Mouse (Mus musculus) limb, embryonic 13.5 days (tissue): ENCODE data around the gene Myl6b. TPM values are rescaled to one million over a fixed set of nuclear protein-coding genes. Genes with fewer than 3 reads are reported as not detected.

Experiments
- ATAC-seq: fragments of 200-750 bp; cut with Nextera tagmentation; 2 replicates; pipeline ENCODE4 v1.8.0; 2017; ENCODE audit warnings: low read depth, moderate number of reproducible peaks, moderate TSS enrichment; ENCODE audit not compliant: low FRiP score
- H3K27ac ChIP-seq: fragments of 300-500 bp; sonication (generic); 2 replicates; pipeline ENCODE4 v1.5.1; 2015; ENCODE audit warnings: inconsistent platforms, mild to moderate bottlenecking, moderate library complexity
- H3K27me3 ChIP-seq: fragments of 300-500 bp; sonication (generic); 2 replicates; pipeline ENCODE4 v1.6.1; 2015; ENCODE audit warnings: mild to moderate bottlenecking, inconsistent platforms
- H3K36me3 ChIP-seq: fragments of 300-500 bp; sonication (generic); 2 replicates; pipeline ENCODE4 v1.6.1; 2015; ENCODE audit warnings: inconsistent platforms, mild to moderate bottlenecking, moderate library complexity
- H3K4me1 ChIP-seq: fragments of 300-500 bp; sonication (generic); 2 replicates; pipeline ENCODE4 v1.6.1; 2015; ENCODE audit warnings: inconsistent platforms
- H3K4me2 ChIP-seq: fragments of 300-500 bp; sonication (generic); replicated peaks from 2 replicates; pipeline ENCODE4 v1.6.1; 2015; ENCODE audit warnings: inconsistent platforms, mild to moderate bottlenecking, moderate library complexity
- H3K4me3 ChIP-seq: fragments of 300-500 bp; sonication (generic); 2 replicates; pipeline ENCODE4 v1.5.1; 2015; ENCODE audit warnings: moderate library complexity, mild to moderate bottlenecking, inconsistent platforms
- H3K9ac ChIP-seq: fragments of 300-500 bp; sonication (generic); 2 replicates; pipeline ENCODE4 v1.6.1; 2015; ENCODE audit warnings: mild to moderate bottlenecking, inconsistent platforms
- H3K9me3 ChIP-seq: fragments of 300-500 bp; sonication (generic); 2 replicates; pipeline ENCODE4 v1.6.1; 2016; ENCODE audit warnings: inconsistent platforms
- WGBS: fragments of 180-500 bp; shearing (Covaris S2); methylation state at CpG from one replicate; pipeline ENCODE4 v1.1.7; 2015; 5-methylcytosine and 5-hydroxymethylcytosine counted together
- polyA plus RNA-seq: library from polyadenylated mRNA; unstranded; fragments of >200 nt; fragmentation: Nextera tagmentation; extraction: Ambion mirVana; gene quantifications from 2 replicates; pipeline ENCODE4 v1.2.1, GENCODE M21; 2015

Gene Myl6b
- polyA plus RNA-seq: 4.7 and 5.0 TPM in 2 replicates

- H3K27ac ChIP-seq: peak within 1 kb of the TSS; percentile 89
- H3K4me3 ChIP-seq: peak within 1 kb of the TSS; percentile 59
- peak within 1 kb of the TSS; percentile 77 for H3K4me2 ChIP-seq
- peaks cover 24% of the 10 kb centered on the region for H3K4me1 ChIP-seq
- no peaks in the 10 kb centered on the region for H3K27me3 ChIP-seq
- peak; percentile 83 for ATAC-seq
- under 1% methylated on average over 27 of the region's 27 CpGs for WGBS
- no peaks in the 10 kb centered on the region for H3K9me3 ChIP-seq
- peak within 1 kb of the TSS; percentile 66 for H3K9ac ChIP-seq
- H3K36me3 ChIP-seq: no peaks in the 10 kb centered on the region
Measured at GRCm38 (mm10) chr10:128498590-128498989, at the start of gene Myl6b. Gene Myl6b (minus strand): TSS chr10:128498685.

DNA sequence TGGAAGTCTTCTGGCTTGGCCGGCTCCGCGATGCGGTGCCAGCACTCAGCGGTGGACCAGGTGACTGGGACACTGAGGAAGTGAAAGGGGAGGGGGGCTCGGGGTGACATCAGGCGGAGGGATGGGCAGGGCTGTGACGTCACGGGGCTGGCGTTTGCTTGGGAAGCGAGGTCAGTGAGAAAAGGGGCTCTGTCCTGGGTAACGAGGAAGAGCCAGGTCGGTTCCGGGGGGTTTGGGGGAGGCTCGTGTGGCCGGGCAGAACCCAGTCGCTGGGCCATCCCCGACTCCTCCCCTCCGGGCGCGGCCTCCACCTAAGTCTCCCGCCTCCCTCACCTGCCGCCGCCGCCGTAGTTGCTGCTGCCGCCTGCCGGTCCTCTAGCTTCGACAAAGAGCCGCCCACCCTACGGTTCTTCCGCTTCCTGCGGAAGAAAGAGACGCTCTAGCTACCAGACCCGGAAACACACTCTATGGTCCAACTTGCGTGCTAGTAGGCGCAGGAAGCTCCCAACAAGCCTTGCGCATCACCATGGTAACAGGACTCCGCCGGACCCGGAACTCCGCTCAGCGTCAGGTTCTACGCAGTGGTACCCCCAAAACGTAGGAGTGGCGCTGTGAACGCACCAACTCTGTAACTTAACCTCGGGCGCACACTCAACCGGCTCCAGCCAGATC is 49.0 kb upstream of the Myl6b start, which contains the start of gene Zc3h10:
Gene Zc3h10 (minus strand): TSS at position 414 of the 672 bp plus-strand sequence.
- H3K27me3 ChIP-seq: no peaks in the 10 kb centered on the region
- H3K4me2 ChIP-seq: peak within 1 kb of the TSS; percentile 87
- H3K27ac ChIP-seq: peak within 1 kb of the TSS; percentile 99
- under 1% methylated on average over 45 of the region's 50 CpGs for WGBS
- H3K9ac ChIP-seq: peak within 1 kb of the TSS; percentile 96
- H3K4me1 ChIP-seq: peaks cover 16% of the 10 kb centered on the region
- ATAC-seq: peak; percentile 91
- H3K4me3 ChIP-seq: peak within 1 kb of the TSS; percentile 81
- peaks cover 31% of the 10 kb centered on the region for H3K36me3 ChIP-seq
- H3K9me3 ChIP-seq: no peaks in the 10 kb centered on the region

DNA sequence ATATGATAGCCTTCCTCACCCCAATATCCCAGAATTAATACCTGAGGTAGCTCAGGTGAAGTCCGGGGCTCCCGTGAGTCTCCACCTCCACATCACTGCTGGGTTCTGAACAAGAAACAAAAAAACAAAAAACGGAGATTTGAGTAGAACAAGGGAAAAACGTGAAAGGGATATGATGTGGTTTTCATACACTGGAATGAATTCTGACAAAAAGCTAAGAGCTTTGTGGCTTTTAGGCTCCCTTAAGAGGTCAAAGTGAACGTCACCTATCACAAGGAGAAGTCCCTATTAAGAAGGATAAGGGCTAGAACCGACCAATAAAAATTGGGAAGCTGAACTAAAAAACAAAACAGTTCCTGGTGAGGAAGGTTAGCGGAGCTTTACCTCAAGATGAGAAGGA is 48.3 kb upstream of the Myl6b start:
- no peak for ATAC-seq
- 29% methylated on average over 7 of the region's 7 CpGs for WGBS
- H3K36me3 ChIP-seq: peaks cover 38% of the 10 kb centered on the region

DNA sequence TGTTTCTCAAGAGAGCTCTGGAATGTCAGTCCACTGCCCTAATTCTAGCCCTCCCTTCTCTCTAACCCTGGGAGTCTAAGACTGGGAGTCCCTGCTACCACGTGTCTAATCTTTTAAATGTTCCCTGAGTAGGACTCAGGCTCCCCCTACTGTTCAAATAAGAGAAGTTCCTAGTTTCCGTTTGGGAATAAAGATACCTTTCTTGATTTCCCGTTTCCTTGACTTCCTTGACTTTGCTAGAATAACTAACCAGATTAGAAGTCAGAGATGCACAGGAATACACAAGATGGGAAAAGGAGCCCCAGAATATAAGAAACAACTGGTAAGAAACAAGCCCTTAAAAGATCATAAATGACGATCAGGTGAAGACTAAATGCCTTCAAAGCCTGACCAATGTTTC is 47.9 kb upstream of the Myl6b start:
- Histone ChIP-seq H3K9ac (peak overlapping the region; percentile 76), H3K4me2 (peak overlapping the region; percentile 87), H3K9me3 (no peaks in the 10 kb centered on the region), H3K4me3 (peak overlapping the region; percentile 81), H3K27me3 (no peaks in the 10 kb centered on the region), H3K36me3 (peaks cover 40% of the 10 kb centered on the region), H3K4me1 (peaks cover 16% of the 10 kb centered on the region), H3K27ac (no peak overlapping the region)
- WGBS: 12% methylated on average over 4 of the region's 4 CpGs
- ATAC-seq: no peak

More for the DNA sequence above, 48.3 kb upstream of the Myl6b start:
- peak overlapping the region; percentile 81 for H3K4me3 ChIP-seq
- H3K9ac ChIP-seq: peak overlapping the region; percentile 76
- no peaks in the 10 kb centered on the region for H3K9me3 ChIP-seq
- H3K27ac ChIP-seq: peak overlapping the region; percentile 86
- peaks cover 16% of the 10 kb centered on the region for H3K4me1 ChIP-seq
- peak overlapping the region; percentile 87 for H3K4me2 ChIP-seq
- no peaks in the 10 kb centered on the region for H3K27me3 ChIP-seq

GRCm38 (mm10) chr10:128545570-128545898 is 47.0 kb upstream of the Myl6b start:
- ATAC-seq: no peak
- 85% methylated on average over 3 of the region's 3 CpGs for WGBS
- Histone ChIP-seq H3K36me3 (peaks cover 46% of the 10 kb centered on the region), H3K4me3 (no peak overlapping the region), H3K4me2 (peak overlapping the region; percentile 87; the same call in 1 of the 2 replicates), H3K27me3 (no peaks in the 10 kb centered on the region), H3K9me3 (no peaks in the 10 kb centered on the region), H3K9ac (0 out of 2 replicates have a peak overlapping the region, but pooled peaks have one; percentile 48), H3K27ac (no peak overlapping the region), H3K4me1 (peaks cover 16% of the 10 kb centered on the region)

DNA sequence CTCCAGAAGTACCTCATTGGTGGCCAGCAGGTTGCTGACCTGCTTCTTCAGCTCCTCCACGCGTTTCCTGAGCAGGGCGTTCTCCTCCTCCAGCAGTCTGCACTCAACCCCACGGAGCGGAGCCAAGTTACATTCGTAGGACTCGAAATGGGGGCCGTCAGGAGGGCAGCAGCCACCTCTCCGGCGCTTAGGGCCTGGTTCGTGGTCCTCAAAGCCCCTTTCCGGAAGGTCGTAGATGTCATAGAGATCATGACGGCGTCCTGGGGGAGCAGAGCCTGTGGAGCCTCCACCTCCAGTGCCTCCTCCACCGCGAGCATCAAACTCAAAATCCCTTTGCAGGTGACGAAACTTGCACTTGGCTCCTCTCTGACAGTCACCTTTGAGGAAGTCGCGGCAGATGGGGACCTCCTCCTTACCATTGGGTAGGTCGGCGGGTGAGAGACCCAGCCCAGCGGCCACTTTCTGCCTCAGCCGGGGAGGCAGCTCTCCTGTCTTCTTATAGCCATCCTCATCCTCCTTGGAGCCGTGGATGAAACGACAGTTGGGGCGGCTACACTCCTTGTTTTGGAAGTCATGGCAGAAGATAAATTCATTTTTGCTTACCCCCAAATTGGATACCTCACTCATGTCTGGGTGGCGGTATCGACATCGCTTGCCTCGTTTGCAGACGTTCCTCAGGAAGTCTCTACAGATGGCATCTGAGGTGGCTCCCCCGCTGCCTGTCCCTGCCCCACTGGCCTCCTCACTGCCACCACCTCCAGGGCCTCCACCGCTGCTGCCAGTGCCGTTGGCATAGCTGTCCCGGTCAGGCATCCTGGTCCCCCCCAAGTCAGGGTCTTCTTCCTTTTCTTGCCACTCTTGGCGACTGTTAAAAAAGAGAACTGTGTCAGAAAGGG is 46.4 kb upstream of the Myl6b start:
- ATAC-seq: no peak
- Histone ChIP-seq H3K27me3 (no peaks in the 10 kb centered on the region), H3K4me1 (peaks cover 16% of the 10 kb centered on the region), H3K4me3 (no peak overlapping the region), H3K27ac (no peak overlapping the region), H3K36me3 (peaks cover 46% of the 10 kb centered on the region), H3K9ac (0 out of 2 replicates have a peak overlapping the region, but pooled peaks have one; percentile 48), H3K9me3 (no peaks in the 10 kb centered on the region), H3K4me2 (no peak overlapping the region)
- WGBS: 94% methylated on average over 37 of the region's 37 CpGs

GRCm38 (mm10) chr10:128544151-128544657 is 45.7 kb upstream of the Myl6b start:
- 0 out of 2 replicates have a peak overlapping the region, but pooled peaks have one; percentile 25 for H3K9ac ChIP-seq
- no peaks in the 10 kb centered on the region for H3K9me3 ChIP-seq
- H3K27ac ChIP-seq: no peak overlapping the region
- H3K27me3 ChIP-seq: no peaks in the 10 kb centered on the region
- no peak for ATAC-seq
- H3K4me1 ChIP-seq: peaks cover 16% of the 10 kb centered on the region
- H3K4me2 ChIP-seq: no peak overlapping the region
- peaks cover 46% of the 10 kb centered on the region for H3K36me3 ChIP-seq
- 93% methylated on average over 15 of the region's 15 CpGs for WGBS
- no peak overlapping the region for H3K4me3 ChIP-seq

DNA sequence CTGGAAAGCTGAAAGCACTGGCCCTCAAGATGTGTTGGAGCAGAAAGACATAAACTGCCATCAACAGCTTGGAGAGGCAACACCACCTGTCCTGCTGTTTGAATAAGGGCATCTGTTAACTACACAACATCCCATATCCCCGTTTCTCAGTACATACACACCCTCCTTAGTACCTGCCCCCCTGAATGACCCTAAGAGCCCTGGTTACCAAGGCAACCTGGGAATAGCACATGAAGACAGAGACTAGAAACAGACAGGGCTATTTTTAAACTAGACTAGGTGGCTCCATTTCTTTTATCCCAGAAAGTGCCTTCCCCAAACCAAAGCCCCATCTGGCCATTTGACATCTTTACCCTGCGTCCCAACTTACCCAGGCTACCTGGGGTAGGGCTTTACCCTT is 44.6 kb upstream of the Myl6b start:
- 76% methylated on average over 2 of the region's 2 CpGs for whole genome bisulfite sequencing
- no peaks in the 10 kb centered on the region for H3K9me3 ChIP-seq
- H3K9ac ChIP-seq: peak overlapping the region; percentile 8; the same call in 1 of the 2 replicates
- no peak overlapping the region for H3K27ac ChIP-seq
- no peak overlapping the region for H3K4me2 ChIP-seq
- ATAC-seq: no peak
- peaks cover 16% of the 10 kb centered on the region for H3K4me1 ChIP-seq
- no peak overlapping the region for H3K4me3 ChIP-seq
- H3K27me3 ChIP-seq: no peaks in the 10 kb centered on the region
- H3K36me3 ChIP-seq: peaks cover 46% of the 10 kb centered on the region

- ATAC-seq: no peak
- WGBS: 86% methylated on average over 1 of the region's 1 CpGs
- peaks cover 23% of the 10 kb centered on the region for H3K36me3 ChIP-seq
- no peak overlapping the region for H3K4me2 ChIP-seq
- no peak overlapping the region for H3K27ac ChIP-seq
- H3K4me1 ChIP-seq: peaks cover 9% of the 10 kb centered on the region; the same call in 1 of the 2 replicates
- no peaks in the 10 kb centered on the region for H3K9me3 ChIP-seq
- no peak overlapping the region for H3K9ac ChIP-seq
- no peak overlapping the region for H3K4me3 ChIP-seq
- H3K27me3 ChIP-seq: no peaks in the 10 kb centered on the region
Measured at GRCm38 (mm10) chr10:128538340-128538870, 39.9 kb upstream of the Myl6b start.

- peak overlapping the region; percentile 70; the same call in 1 of the 2 replicates for H3K27ac ChIP-seq
- peak overlapping the region; percentile 56 for H3K4me2 ChIP-seq
- peaks cover 9% of the 10 kb centered on the region; the same call in 1 of the 2 replicates for H3K4me1 ChIP-seq
- no peaks in the 10 kb centered on the region for H3K9me3 ChIP-seq
- H3K4me3 ChIP-seq: peak overlapping the region; percentile 21
- peaks cover 6% of the 10 kb centered on the region; the same call in 1 of the 2 replicates for H3K36me3 ChIP-seq
- H3K27me3 ChIP-seq: no peaks in the 10 kb centered on the region
- 14% methylated on average over 18 of the region's 18 CpGs for WGBS
- 0 out of 2 replicates have a peak overlapping the region, but pooled peaks have one; percentile 25 for H3K9ac ChIP-seq
- ATAC-seq: peak; percentile 89
Measured at GRCm38 (mm10) chr10:128536266-128536940, 37.9 kb upstream of the Myl6b start.

DNA sequence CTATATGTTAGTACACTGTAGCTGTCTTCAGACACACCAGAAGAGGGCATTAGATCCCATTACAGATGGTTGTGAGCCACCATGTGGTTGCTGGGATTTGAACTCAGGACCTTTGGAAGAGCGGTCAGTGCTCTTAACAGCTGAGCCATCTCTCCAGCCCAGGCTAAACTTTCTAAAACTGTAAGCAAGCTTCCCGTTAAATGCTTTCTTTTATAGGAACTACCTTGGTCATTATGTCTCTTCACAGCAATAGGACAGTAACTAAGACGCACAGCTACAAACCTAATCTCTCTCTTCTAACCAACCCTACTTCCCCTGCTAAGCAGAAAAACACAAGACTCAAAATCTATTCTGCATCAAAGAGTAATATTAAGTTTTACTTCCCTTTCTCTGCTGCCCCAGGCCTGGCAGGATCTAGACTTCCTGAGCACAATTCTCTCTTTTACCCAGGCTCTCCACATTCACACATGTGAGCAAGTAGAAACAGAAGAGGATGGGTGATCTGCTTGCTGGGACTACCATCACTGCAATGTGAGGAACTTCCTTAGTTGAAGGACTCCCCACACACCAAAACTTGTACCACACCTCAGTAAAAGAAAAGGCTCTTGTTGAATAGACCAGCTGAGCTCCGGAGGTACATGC is 37.3 kb upstream of the Myl6b start:
- Histone ChIP-seq H3K27ac (peak overlapping the region; percentile 70; the same call in 1 of the 2 replicates), H3K36me3 (no peaks in the 10 kb centered on the region), H3K9me3 (no peaks in the 10 kb centered on the region), H3K4me2 (peak overlapping the region; percentile 56), H3K4me1 (peaks cover 9% of the 10 kb centered on the region; the same call in 1 of the 2 replicates), H3K9ac (no peak overlapping the region), H3K27me3 (no peaks in the 10 kb centered on the region), H3K4me3 (peak overlapping the region; percentile 21)
- 71% methylated on average over 4 of the region's 4 CpGs for WGBS
- ATAC-seq: no peak; the same call in 1 of the 2 replicates
